Mouse (Mus musculus): ENCODE measurements around the gene Bicdl1. TPM values are rescaled to one million over a fixed set of nuclear protein-coding genes. Genes with fewer than 3 reads are reported as not detected.

Bicdl1 gene
- polyA plus RNA-seq, 1 experiment: 143 TPM

DNA sequence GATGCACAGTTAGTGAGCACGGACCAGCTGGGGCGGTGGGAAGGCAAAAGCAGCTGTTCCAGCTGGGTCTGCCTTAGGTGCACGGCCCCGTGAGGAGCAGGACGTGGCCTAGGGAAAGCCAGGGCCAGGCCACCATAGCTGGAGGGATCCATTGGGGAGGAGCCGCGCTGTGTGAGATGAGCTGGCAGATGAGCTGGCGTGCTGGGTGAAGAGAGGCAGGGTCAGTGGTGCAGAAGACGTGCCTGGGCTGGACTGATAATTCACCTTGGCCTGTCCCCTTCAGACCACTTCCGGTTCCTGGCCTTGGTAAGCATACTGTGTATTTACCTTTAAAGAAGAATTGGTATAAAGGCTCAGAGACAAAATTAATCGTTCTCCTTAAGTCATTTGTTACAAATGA lies 119.9 kb downstream of the Bicdl1 start:
- 92% methylated on average over 11 of the region's 11 CpGs for WGBS
- Histone ChIP-seq H3K36me3 (ENCODE audit: control insufficient read depth, insufficient read depth, low read length) (peaks cover 58% of the 10 kb centered on the region), H3K4me1 (replicated peaks; ENCODE audit: control insufficient read depth, insufficient read depth, low read length) (no peaks in the 10 kb centered on the region), H3K27ac (ENCODE audit: control insufficient read depth, insufficient read depth, low read length) (no peak overlapping the region), H3K27me3 (ENCODE audit: control insufficient read depth, insufficient read depth, low read length) (no peaks in the 10 kb centered on the region), H3K4me3 (ENCODE audit: control insufficient read depth, insufficient read depth, low read length) (no peak overlapping the region)
- TF ChIP-seq POLR2A (IDR thresholded peaks at IDR 0.05; ENCODE audit: control insufficient read depth, extremely low read depth, insufficient read depth, low read length, poor library complexity) (no peak), CTCF (IDR thresholded peaks at IDR 0.05; ENCODE audit: borderline replicate concordance, control insufficient read depth, extremely low read depth, insufficient read depth, low read length, poor library complexity) (no peak)
- no peak for DNase-seq

DNA sequence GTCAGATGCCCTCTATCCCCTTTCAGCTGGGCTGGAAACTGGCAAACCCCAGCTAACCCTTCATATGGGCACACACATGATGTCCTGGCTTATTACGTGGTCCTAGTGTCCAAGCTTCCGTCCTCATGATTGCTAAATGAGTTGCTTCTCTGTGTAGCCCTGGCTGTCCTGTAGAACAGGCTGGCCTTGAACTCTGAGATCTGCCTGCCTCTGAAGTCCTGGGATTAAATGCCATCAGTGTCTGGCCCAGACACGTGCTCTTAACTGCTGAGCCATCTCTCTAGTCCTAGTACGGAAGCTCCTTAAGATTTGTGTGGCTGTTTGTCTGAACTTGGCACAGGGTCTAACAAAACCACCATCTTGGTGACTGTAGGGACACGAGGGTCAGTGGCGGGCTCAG lies 127.9 kb downstream of the Bicdl1 start:
- Histone ChIP-seq H3K27me3 (ENCODE audit: control insufficient read depth, insufficient read depth, low read length) (no peaks in the 10 kb centered on the region), H3K4me3 (ENCODE audit: control insufficient read depth, insufficient read depth, low read length) (no peak overlapping the region), H3K4me1 (replicated peaks; ENCODE audit: control insufficient read depth, insufficient read depth, low read length) (no peaks in the 10 kb centered on the region), H3K27ac (ENCODE audit: control insufficient read depth, insufficient read depth, low read length) (no peak overlapping the region), H3K36me3 (ENCODE audit: control insufficient read depth, insufficient read depth, low read length) (peaks cover 32% of the 10 kb centered on the region)
- TF ChIP-seq CTCF (IDR thresholded peaks at IDR 0.05; ENCODE audit: borderline replicate concordance, control insufficient read depth, extremely low read depth, insufficient read depth, low read length, poor library complexity): no peak
- no peak for TF ChIP-seq POLR2A (IDR thresholded peaks at IDR 0.05; ENCODE audit: control insufficient read depth, extremely low read depth, insufficient read depth, low read length, poor library complexity)
- no peak for DNase-seq
- 96% methylated on average over 6 of the region's 6 CpGs for WGBS

Other genes starting within 250 kb of the Bicdl1 start
- gene Sirt4, start 246.9 kb downstream of the Bicdl1 start, polyA plus RNA-seq (2012; rRNA removed): 47.2 and 48.6 TPM in 2 replicates
- gene Pxn, start 224.9 kb downstream of the Bicdl1 start, polyA plus RNA-seq (2012; rRNA removed): 161 and 172 TPM in 2 replicates
- gene Rplp0, start 172.2 kb downstream of the Bicdl1 start, polyA plus RNA-seq (2012; rRNA removed): 3,356 and 3,688 TPM in 2 replicates
- 87.8 and 109 TPM in 2 replicates for gene Gcn1l1, start 166.4 kb downstream of the Bicdl1 start, polyA plus RNA-seq (2012; rRNA removed)
- gene Rab35, start 99.7 kb downstream of the Bicdl1 start, polyA plus RNA-seq (2012; rRNA removed): 129 and 130 TPM in 2 replicates
- gene Cit, start 113.7 kb upstream of the Bicdl1 start, polyA plus RNA-seq (2012; rRNA removed): 14.1 and 21.9 TPM in 2 replicates

Measured in thymus, adult 2 months (tissue).